Mouse (Mus musculus) bone marrow macrophage, adult 2 months (primary cell): ENCODE results near the gene Rpl6.

Experiments
- CTCF ChIP-seq: IDR thresholded peaks from 2 replicates; pipeline ENCODE4 v1.5.1; 2012; ENCODE audit warnings: low read depth, mild to moderate bottlenecking, low read length, moderate library complexity
- POLR2A ChIP-seq: IDR thresholded peaks from 2 replicates; pipeline ENCODE4 v1.6.1; 2012; ENCODE audit warnings: mild to moderate bottlenecking, low read depth, low read length, borderline replicate concordance

- TF ChIP-seq POLR2A (no peak), CTCF (no peak)
Measured at GRCm38 (mm10) chr5:121162285-121162684, 42.0 kb upstream of the Rpl6 start.
